Mouse (Mus musculus) megakaryocyte, embryonic 14.5 days (primary cell): ENCODE measurements around the gene Thy1. TPM values are rescaled to one million over a fixed set of nuclear protein-coding genes. Genes with fewer than 3 reads are reported as not detected.

Experiments
- H3K27me3 ChIP-seq: replicated peaks from 2 replicates; pipeline ENCODE3; 2012; ENCODE audit warnings: inconsistent platforms
- H3K36me3 ChIP-seq: replicated peaks from 2 replicates; pipeline ENCODE3; 2012; ENCODE audit warnings: low read length, inconsistent platforms, mixed read lengths
- H3K4me1 ChIP-seq: 2 replicates; pipeline ENCODE4 v1.6.1; 2012; ENCODE audit warnings: inconsistent platforms
- H3K4me3 ChIP-seq: replicated peaks from 2 replicates; pipeline ENCODE3; 2012; ENCODE audit warnings: moderate library complexity, mild to moderate bottlenecking, inconsistent platforms
- H3K9me3 ChIP-seq: 2 replicates; pipeline ENCODE4 v1.6.1; 2012; ENCODE audit warnings: inconsistent platforms
- FLI1 ChIP-seq: IDR thresholded peaks from 2 replicates; pipeline ENCODE4 v1.6.1; 2012; ENCODE audit warnings: low read length, inconsistent platforms, mixed read lengths
- GATA1 ChIP-seq: IDR thresholded peaks from 3 replicates; pipeline ENCODE4 v1.6.1; 2012; ENCODE audit warnings: mixed read lengths, low read length, inconsistent platforms, borderline replicate concordance
- polyA plus RNA-seq: library from polyadenylated mRNA; stranded (reverse); fragments of >175 nt; gene quantifications from 2 replicates; pipeline ENCODE4 v1.2.3, GENCODE M21; 2012; ENCODE audit warnings: low replicate concordance; ENCODE audit not compliant: insufficient read depth

Gene Thy1
- polyA plus RNA-seq, 1 experiment: 0.17 TPM

DNA sequence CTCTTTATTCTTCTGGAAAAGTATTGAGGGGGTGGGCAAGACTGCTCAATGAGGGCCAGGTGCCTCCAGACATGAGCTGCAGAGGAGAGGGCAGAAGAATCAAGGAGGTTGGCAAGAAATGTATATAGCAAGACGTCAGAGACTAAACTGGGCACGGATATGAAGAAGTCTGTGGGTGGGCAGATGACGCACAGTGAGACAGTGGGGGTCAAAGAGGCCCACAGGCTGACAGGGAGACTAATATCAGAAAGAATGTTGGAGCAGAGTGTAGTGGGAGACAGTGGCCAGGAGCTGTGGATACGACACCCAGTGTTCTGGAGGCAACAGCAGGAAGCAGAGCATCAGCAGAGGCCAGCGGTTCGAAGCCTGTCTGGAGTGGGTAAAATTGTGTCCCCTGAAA is 15.4 kb downstream of the Thy1 start:
- no peak for TF ChIP-seq FLI1
- no peak for TF ChIP-seq GATA1
- Histone ChIP-seq H3K4me1 (no peaks in the 10 kb centered on the region), H3K27me3 (peaks cover 46% of the 10 kb centered on the region), H3K4me3 (no peak overlapping the region), H3K36me3 (no peaks in the 10 kb centered on the region), H3K9me3 (peaks cover 17% of the 10 kb centered on the region)

- H3K4me1 ChIP-seq: peaks cover 16% of the 10 kb centered on the region
- H3K4me3 ChIP-seq: no peak overlapping the region
- TF ChIP-seq FLI1 (no peak), GATA1 (no peak)
- H3K27me3 ChIP-seq: peaks cover 40% of the 10 kb centered on the region
- H3K9me3 ChIP-seq: no peaks in the 10 kb centered on the region
- H3K36me3 ChIP-seq: no peaks in the 10 kb centered on the region
These were observed 22.0 kb downstream of the Thy1 start for GRCm38 (mm10) chr9:44065177-44065576.

DNA sequence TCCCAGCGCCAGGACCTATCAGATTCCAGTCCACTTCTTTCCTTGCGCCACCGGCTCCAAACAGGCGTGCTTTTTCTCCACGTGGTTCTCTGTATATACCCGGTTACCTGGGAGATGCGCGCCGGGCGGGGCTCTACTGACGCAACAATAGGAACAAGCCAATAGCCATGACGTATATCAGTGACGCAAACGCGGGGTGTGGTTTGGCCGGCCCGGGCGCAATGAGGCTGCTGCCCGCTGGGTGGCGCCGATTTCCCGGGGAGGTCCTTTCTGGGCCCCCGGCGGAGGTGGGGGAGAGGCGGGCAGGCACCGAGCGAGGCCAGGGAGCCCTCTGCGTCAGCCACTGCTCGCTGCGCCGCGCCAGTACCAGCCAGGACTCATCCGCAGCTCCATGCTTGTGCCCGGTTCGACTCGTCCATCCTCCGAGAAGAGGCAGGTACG is 23.6 kb downstream of the Thy1 start, which contains the start of gene Usp2:
TSS of gene Usp2 (plus strand) at position 237 of the 441 bp plus-strand sequence.
- no peaks in the 10 kb centered on the region for H3K9me3 ChIP-seq
- H3K4me1 ChIP-seq: peaks cover 27% of the 10 kb centered on the region
- TF ChIP-seq GATA1 (no peak), FLI1 (no peak)
- peaks cover 50% of the 10 kb centered on the region for H3K27me3 ChIP-seq
- peak within 1 kb of the TSS; percentile 94 for H3K4me3 ChIP-seq
- no peaks in the 10 kb centered on the region for H3K36me3 ChIP-seq

- Histone ChIP-seq H3K4me1 (peaks cover 33% of the 10 kb centered on the region), H3K36me3 (no peaks in the 10 kb centered on the region), H3K4me3 (peak overlapping the region; percentile 94), H3K27me3 (peaks cover 54% of the 10 kb centered on the region), H3K9me3 (no peaks in the 10 kb centered on the region)
- TF ChIP-seq GATA1: no peak
- no peak for TF ChIP-seq FLI1
These were observed 24.2 kb downstream of the Thy1 start for GRCm38 (mm10) chr9:44067241-44067959.

GRCm38 (mm10) chr9:44067960-44068330 is 24.8 kb downstream of the Thy1 start:
- Histone ChIP-seq H3K9me3 (no peaks in the 10 kb centered on the region), H3K4me1 (peaks cover 35% of the 10 kb centered on the region), H3K27me3 (peaks cover 58% of the 10 kb centered on the region), H3K36me3 (no peaks in the 10 kb centered on the region), H3K4me3 (no peak overlapping the region)
- TF ChIP-seq GATA1: no peak
- TF ChIP-seq FLI1: no peak

DNA sequence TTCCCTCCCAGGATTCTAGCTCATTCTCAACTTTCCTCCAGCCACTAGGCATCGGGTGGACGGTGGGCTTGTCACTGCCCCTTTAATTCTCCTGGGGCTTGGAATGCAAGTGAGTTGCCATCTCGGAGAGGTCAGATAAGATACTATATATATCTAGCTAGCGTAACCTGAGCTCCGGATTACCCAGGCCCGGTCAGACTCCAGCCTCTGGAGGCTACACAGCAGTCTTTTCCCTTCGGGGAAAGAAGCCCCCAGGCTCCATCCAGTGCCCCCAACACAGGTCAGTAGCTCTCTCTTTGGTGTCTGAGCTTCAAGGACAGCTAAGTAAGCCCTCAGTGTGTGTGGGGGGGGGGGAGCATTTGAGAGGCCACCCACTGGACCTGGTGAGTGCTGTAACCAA is 26.1 kb downstream of the Thy1 start:
- Histone ChIP-seq H3K27me3 (peaks cover 54% of the 10 kb centered on the region), H3K4me1 (peaks cover 35% of the 10 kb centered on the region), H3K4me3 (no peak overlapping the region), H3K9me3 (no peaks in the 10 kb centered on the region), H3K36me3 (no peaks in the 10 kb centered on the region)
- TF ChIP-seq GATA1 (no peak), FLI1 (no peak)

GRCm38 (mm10) chr9:44070113-44070843 is 27.1 kb downstream of the Thy1 start:
- Histone ChIP-seq H3K4me1 (peaks cover 35% of the 10 kb centered on the region), H3K27me3 (peaks cover 62% of the 10 kb centered on the region), H3K36me3 (no peaks in the 10 kb centered on the region), H3K9me3 (no peaks in the 10 kb centered on the region), H3K4me3 (no peak overlapping the region)
- TF ChIP-seq GATA1 (no peak), FLI1 (no peak)

- Histone ChIP-seq H3K27me3 (peaks cover 67% of the 10 kb centered on the region), H3K4me1 (peaks cover 35% of the 10 kb centered on the region), H3K9me3 (no peaks in the 10 kb centered on the region), H3K4me3 (peak overlapping the region; percentile 46), H3K36me3 (no peaks in the 10 kb centered on the region)
- TF ChIP-seq GATA1 (no peak), FLI1 (no peak)
These were observed 27.7 kb downstream of the Thy1 start for GRCm38 (mm10) chr9:44070844-44071231.

DNA sequence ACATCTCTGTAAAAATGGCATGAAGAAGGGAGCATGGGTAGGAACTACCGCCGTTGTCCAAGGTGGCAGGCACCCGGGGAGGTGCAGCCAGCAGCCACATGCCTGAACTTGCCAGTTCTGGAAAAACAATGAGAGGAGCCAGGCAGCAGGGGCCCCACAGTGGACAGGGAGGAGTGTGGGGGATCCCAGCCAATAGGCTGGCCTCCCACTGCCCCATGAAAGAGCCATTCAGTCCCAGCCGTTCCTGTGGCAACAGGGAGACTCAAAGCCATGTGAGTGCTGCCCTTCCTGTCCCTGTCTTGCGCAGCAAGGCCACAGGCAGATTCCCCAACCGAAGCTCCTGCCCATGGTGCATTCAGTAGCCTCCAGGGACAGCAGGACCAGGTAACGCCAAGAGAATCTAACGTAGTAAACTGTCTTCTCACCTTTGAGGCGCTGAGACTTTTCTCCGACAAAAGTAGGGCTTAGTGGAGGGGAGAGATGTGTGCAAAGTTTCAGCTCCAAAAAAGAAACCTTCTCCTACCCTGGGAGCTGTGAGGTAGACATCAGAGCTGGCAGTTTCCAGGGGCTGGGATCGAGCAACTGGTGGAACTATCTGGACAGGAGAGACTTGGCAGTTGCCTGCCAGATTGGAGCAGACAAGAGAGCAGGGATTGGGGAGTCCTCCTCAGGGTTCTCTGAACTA is 28.9 kb downstream of the Thy1 start:
- no peaks in the 10 kb centered on the region for H3K9me3 ChIP-seq
- no peak overlapping the region for H3K4me3 ChIP-seq
- peaks cover 33% of the 10 kb centered on the region for H3K4me1 ChIP-seq
- H3K27me3 ChIP-seq: peaks cover 80% of the 10 kb centered on the region
- H3K36me3 ChIP-seq: no peaks in the 10 kb centered on the region
- no peak for TF ChIP-seq FLI1
- no peak for TF ChIP-seq GATA1

GRCm38 (mm10) chr9:44072599-44072915 is 29.4 kb downstream of the Thy1 start:
- Histone ChIP-seq H3K36me3 (no peaks in the 10 kb centered on the region), H3K4me1 (peaks cover 32% of the 10 kb centered on the region), H3K27me3 (peaks cover 80% of the 10 kb centered on the region), H3K9me3 (no peaks in the 10 kb centered on the region), H3K4me3 (no peak overlapping the region)
- TF ChIP-seq GATA1 (no peak), FLI1 (no peak)
